In the genomic region with DNA sequence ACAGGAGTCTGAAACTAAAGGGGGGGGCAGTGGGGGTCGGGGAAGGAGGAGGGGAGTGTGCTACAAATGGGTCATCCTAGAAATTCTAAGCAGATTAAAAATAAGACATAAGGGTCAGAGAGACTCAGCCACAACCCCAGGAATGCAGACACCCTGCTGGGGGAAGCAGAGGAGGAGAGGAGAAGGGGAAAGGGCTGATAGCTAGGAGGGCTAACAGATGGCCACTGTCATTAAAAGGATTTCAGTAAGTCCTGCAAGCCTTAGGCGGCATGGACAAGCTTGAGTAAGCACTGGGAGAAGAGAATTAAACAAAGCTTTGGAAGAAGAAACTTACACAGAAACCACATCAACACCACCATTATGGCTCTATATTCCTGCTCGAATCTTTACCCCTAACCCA, we compare ENCODE assay signal across 28 mouse cellular contexts.
DNase-seq lines count a peak whose midpoint lies in the region; ATAC-seq and TF ChIP-seq lines count a peak whose summit lies in the region.
"Had no signal": no experiment of that assay in that cellular context is flagged by ENCODE, and none has a peak within 500 bp of the region (broad histone marks: within the 10 kb centered on the region; RNA-seq: fewer than 3 reads in every experiment).

No protein-coding gene starts in this region.

- ATAC-seq in kidney, embryonic 15.5 days (replicated peaks; ENCODE audit: low FRiP score) = 0 out of 2 replicates have a peak, but pooled peaks have one; percentile 24
- no peak for ATAC-seq in stomach, embryonic 14.5 days (ENCODE audit: insufficient number of reproducible peaks, insufficient read depth, low FRiP score, low read depth)
- no peak for ATAC-seq in stomach, postnatal 0 days (ENCODE audit: low FRiP score, low TSS enrichment)
- ATAC-seq in stomach, embryonic 16.5 days (ENCODE audit: insufficient read depth, low FRiP score) = no peak
- ATAC-seq in megakaryocyte progenitor cell, adult 5-6 weeks (replicated peaks; ENCODE audit: poor library complexity) = no peak
- ATAC-seq: activated CD4-positive, CD25-positive, alpha-beta regulatory T cell, adult 4 months; CD4-positive, CD25-positive, alpha-beta regulatory T cell, adult 4 months; forebrain, embryonic 15.5 days; hindbrain, postnatal 0 days had no signal

- 0 out of 2 replicates have a peak, but pooled peaks cover 6% of the 10 kb centered on the region for H3K36me3 ChIP-seq in kidney, embryonic 15.5 days
- no peaks in the 10 kb centered on the region for H3K36me3 ChIP-seq in stomach, embryonic 14.5 days (ENCODE audit: control insufficient read depth, insufficient read depth, low read length)
- H3K36me3 ChIP-seq in stomach, postnatal 0 days (ENCODE audit: control insufficient read depth, insufficient read depth, low read length) = no peaks in the 10 kb centered on the region; the same call in 1 of the 2 replicates
- H3K36me3 ChIP-seq in stomach, embryonic 16.5 days (ENCODE audit: control insufficient read depth, insufficient read depth, low read length) = no peaks in the 10 kb centered on the region
- H3K36me3 ChIP-seq: forebrain, embryonic 15.5 days; heart, embryonic 15.5 days; hindbrain, embryonic 13.5 days had no signal

- DNase-seq in kidney, adult 9 months = no peak
- no peak for DNase-seq in stomach, postnatal 0 days (ENCODE audit: low spot score)
- DNase-seq in retina, embryonic 14.5 days (ENCODE audit: low spot score) = peak; percentile 28
- no peak for DNase-seq in cerebellum, postnatal 10 days
- DNase-seq: adrenal gland, adult 8-10 months; adrenal gland, postnatal 25 days; cerebellum, adult 11-12 months; cerebellum, adult 8-10 months; cerebellum, postnatal 14 days; gastrocnemius, postnatal 10 days; gastrocnemius, postnatal 36 days; heart, postnatal 10 days; heart, postnatal 36 days had no signal

- no peak for TF ChIP-seq CTCF in stomach, postnatal 0 days (IDR thresholded peaks at IDR 0.05; ENCODE audit: low read depth)

- H3K4me3 ChIP-seq in kidney, embryonic 15.5 days (replicated peaks) = no peak overlapping the region
- H3K4me3 ChIP-seq in stomach, embryonic 14.5 days (ENCODE audit: low read depth, low read length) = no peak overlapping the region
- H3K4me3 ChIP-seq in stomach, postnatal 0 days (ENCODE audit: low read depth, low read length) = no peak overlapping the region
- no peak overlapping the region for H3K4me3 ChIP-seq in stomach, embryonic 16.5 days (replicated peaks; ENCODE audit: low read length)
- H3K4me3 ChIP-seq: embryonic facial prominence, embryonic 12.5 days; erythroblast, embryonic 14.5 days; forebrain, embryonic 12.5 days; forebrain, embryonic 15.5 days; heart, embryonic 12.5 days; heart, embryonic 15.5 days; hindbrain, embryonic 10.5 days; hindbrain, embryonic 13.5 days had no signal

- H3K4me2 ChIP-seq in kidney, embryonic 15.5 days = no peak overlapping the region
- H3K4me2 ChIP-seq in stomach, embryonic 14.5 days (replicated peaks; ENCODE audit: low read depth, low read length) = no peak overlapping the region
- no peak overlapping the region for H3K4me2 ChIP-seq in stomach, postnatal 0 days (replicated peaks; ENCODE audit: low read depth)
- H3K4me2 ChIP-seq in stomach, embryonic 16.5 days (ENCODE audit: low read depth, low read length) = no peak overlapping the region
- H3K4me2 ChIP-seq: embryonic facial prominence, embryonic 12.5 days; forebrain, embryonic 12.5 days; forebrain, embryonic 15.5 days; heart, embryonic 12.5 days; heart, embryonic 15.5 days; hindbrain, embryonic 13.5 days had no signal

- H3K9me3 ChIP-seq in kidney, embryonic 15.5 days (replicated peaks) = no peaks in the 10 kb centered on the region
- H3K9me3 ChIP-seq in stomach, embryonic 14.5 days (ENCODE audit: control insufficient read depth, low read depth, low read length) = no peaks in the 10 kb centered on the region
- no peaks in the 10 kb centered on the region for H3K9me3 ChIP-seq in stomach, postnatal 0 days (ENCODE audit: control insufficient read depth, low read length)
- no peaks in the 10 kb centered on the region for H3K9me3 ChIP-seq in stomach, embryonic 16.5 days (replicated peaks; ENCODE audit: control insufficient read depth, low read length)
- H3K9me3 ChIP-seq: embryonic facial prominence, embryonic 12.5 days; forebrain, embryonic 12.5 days; forebrain, embryonic 15.5 days; heart, embryonic 12.5 days; heart, embryonic 15.5 days; hindbrain, embryonic 10.5 days; hindbrain, embryonic 13.5 days had no signal

- WGBS in kidney, embryonic 15.5 days = 38% methylated on average over 3 of the region's 3 CpGs
- 34% methylated on average over 3 of the region's 3 CpGs for WGBS in stomach, embryonic 14.5 days
- WGBS in stomach, postnatal 0 days = 38% methylated on average over 3 of the region's 3 CpGs
- WGBS in stomach, embryonic 16.5 days = 43% methylated on average over 3 of the region's 3 CpGs

- TF ChIP-seq EP300 in stomach, postnatal 0 days (optimal IDR thresholded peaks at IDR 0.05) = no peak

- no peaks in the 10 kb centered on the region for H3K27me3 ChIP-seq in kidney, embryonic 15.5 days
- H3K27me3 ChIP-seq in stomach, embryonic 14.5 days (ENCODE audit: control insufficient read depth, insufficient read depth, low read length) = no peaks in the 10 kb centered on the region
- H3K27me3 ChIP-seq in stomach, postnatal 0 days (ENCODE audit: control insufficient read depth, insufficient read depth, low read length) = no peaks in the 10 kb centered on the region
- H3K27me3 ChIP-seq in stomach, embryonic 16.5 days (ENCODE audit: control insufficient read depth, insufficient read depth, low read length) = no peaks in the 10 kb centered on the region
- H3K27me3 ChIP-seq: embryonic facial prominence, embryonic 12.5 days; forebrain, embryonic 12.5 days; forebrain, embryonic 15.5 days; heart, embryonic 12.5 days; heart, embryonic 15.5 days; hindbrain, embryonic 13.5 days had no signal

- H3K9ac ChIP-seq in kidney, embryonic 15.5 days = no peak overlapping the region
- H3K9ac ChIP-seq in stomach, embryonic 14.5 days (replicated peaks; ENCODE audit: low read depth, low read length) = no peak overlapping the region
- no peak overlapping the region for H3K9ac ChIP-seq in stomach, postnatal 0 days (ENCODE audit: low read length)
- H3K9ac ChIP-seq in stomach, embryonic 16.5 days (ENCODE audit: low read length) = no peak overlapping the region
- H3K9ac ChIP-seq: embryonic facial prominence, embryonic 12.5 days; forebrain, embryonic 12.5 days; forebrain, embryonic 15.5 days; heart, embryonic 12.5 days; heart, embryonic 15.5 days; hindbrain, embryonic 13.5 days had no signal

- H3K4me1 ChIP-seq in kidney, embryonic 15.5 days = peaks cover 48% of the 10 kb centered on the region
- H3K4me1 ChIP-seq in stomach, embryonic 14.5 days (ENCODE audit: control insufficient read depth, insufficient read depth, low read length) = peaks cover 40% of the 10 kb centered on the region
- peaks cover 9% of the 10 kb centered on the region; the same call in 1 of the 2 replicates for H3K4me1 ChIP-seq in stomach, postnatal 0 days (replicated peaks; ENCODE audit: control insufficient read depth, insufficient read depth)
- peaks cover 34% of the 10 kb centered on the region for H3K4me1 ChIP-seq in stomach, embryonic 16.5 days (ENCODE audit: control insufficient read depth, insufficient read depth, low read length)
- H3K4me1 ChIP-seq: forebrain, embryonic 15.5 days had no signal

- H3K27ac ChIP-seq in kidney, embryonic 15.5 days = no peak overlapping the region
- H3K27ac ChIP-seq in stomach, embryonic 14.5 days (ENCODE audit: low read length) = peak overlapping the region; percentile 36; the same call in 1 of the 2 replicates
- no peak overlapping the region for H3K27ac ChIP-seq in stomach, postnatal 0 days (replicated peaks)
- peak overlapping the region; percentile 51; the same call in 1 of the 2 replicates for H3K27ac ChIP-seq in stomach, embryonic 16.5 days (ENCODE audit: low read length)
- H3K27ac ChIP-seq: embryonic facial prominence, embryonic 12.5 days; forebrain, embryonic 12.5 days; forebrain, embryonic 15.5 days; heart, embryonic 15.5 days; hindbrain, embryonic 10.5 days; hindbrain, embryonic 13.5 days; hindbrain, postnatal 0 days had no signal

Comparison
In these comparisons a context has a peak if more than half of its experiments do, and no peak if none do; other contexts are left out.
1. H3K27ac ChIP-seq: peak in stomach, embryonic 14.5 days (single experiment) and stomach, embryonic 16.5 days (single experiment); none in kidney, embryonic 15.5 days (single experiment) and stomach, postnatal 0 days (single experiment).